Mouse (Mus musculus) central nervous system, embryonic 14 days (tissue): Measurements from ENCODE around the gene Id2. TPM values are rescaled to one million over a fixed set of nuclear protein-coding genes. Genes with fewer than 3 reads are reported as not detected.

ENCODE experiments used
- polyA plus RNA-seq: library from polyadenylated mRNA; depleted of rRNA; stranded (reverse); fragments of >200 nt; gene quantifications from 2 replicates; pipeline ENCODE4 v1.2.3, GENCODE M21; 2012; rRNA removed

The Id2 gene
- polyA plus RNA-seq, result 158 and 194 TPM in 2 replicates

GRCm38 (mm10) chr12:25097052-25097209, at the start of gene Id2:
TSS of gene Id2 (minus strand) at chr12:25097140.

Other genes with a start within 250 kb of the Id2 start
- 175 and 184 TPM in 2 replicates for gene Kidins220, start 122.2 kb downstream of the Id2 start, polyA plus RNA-seq